Mouse (Mus musculus) right cerebral cortex, postnatal 25 days (tissue): ENCODE data around the gene Zmynd10.

ENCODE experiments used
- DNase-seq: peaks from one replicate; pipeline ENCODE4 v3.0.0; 2022

Gene Zmynd10

DNA sequence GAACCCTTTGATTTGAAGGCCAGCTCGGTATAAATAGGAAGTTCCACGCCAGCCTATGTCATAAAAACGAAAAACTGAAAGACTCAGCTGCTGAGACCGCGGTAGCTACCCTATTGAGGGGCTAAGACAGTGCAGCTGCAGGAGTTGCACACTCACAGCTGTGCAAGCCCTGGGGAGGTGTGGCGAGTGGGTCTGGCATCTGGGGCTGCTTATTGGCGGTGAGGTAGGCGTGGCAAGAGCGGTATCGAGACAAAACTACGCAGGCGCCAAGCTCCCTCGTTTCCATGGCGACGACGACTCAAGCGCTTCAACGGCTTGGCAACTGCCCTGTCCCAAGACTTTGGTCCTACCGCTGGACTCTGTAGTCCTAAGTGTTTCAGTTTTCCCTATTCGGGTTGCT lies at the start of gene Zmynd10:
Zmynd10 (plus strand) TSS at position 273 of the 400 bp plus-strand sequence.
- peak; percentile 85 for DNase-seq

DNA sequence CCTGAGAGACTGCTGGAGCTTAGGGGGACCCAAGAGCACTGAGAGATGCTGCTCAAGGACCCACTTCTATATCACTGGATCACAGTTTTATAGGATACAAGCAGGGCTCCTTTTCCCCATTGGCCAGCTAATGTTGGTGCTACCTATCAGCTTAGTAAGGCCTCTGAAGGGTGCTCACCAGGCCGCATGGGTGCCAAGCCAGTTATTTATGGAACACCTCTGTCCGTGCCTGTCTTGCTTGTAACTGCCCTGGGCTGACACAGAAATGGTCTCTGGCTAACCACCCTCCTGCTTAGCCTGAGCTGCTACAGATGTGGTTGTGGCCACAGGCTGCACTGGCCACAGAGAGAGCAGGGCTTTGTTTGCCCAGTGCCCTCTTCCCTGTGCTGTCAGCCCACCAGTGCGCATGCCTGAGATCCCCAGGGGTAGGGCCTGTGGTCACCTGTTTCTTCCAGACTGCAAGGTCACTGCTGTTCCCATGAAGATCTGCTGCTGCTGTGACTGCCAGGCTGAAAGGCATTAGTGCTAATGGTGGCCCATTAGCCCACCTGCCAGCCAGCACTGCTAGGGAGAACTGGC lies 46.3 kb upstream of the Zmynd10 start:
- no peak for DNase-seq

DNA sequence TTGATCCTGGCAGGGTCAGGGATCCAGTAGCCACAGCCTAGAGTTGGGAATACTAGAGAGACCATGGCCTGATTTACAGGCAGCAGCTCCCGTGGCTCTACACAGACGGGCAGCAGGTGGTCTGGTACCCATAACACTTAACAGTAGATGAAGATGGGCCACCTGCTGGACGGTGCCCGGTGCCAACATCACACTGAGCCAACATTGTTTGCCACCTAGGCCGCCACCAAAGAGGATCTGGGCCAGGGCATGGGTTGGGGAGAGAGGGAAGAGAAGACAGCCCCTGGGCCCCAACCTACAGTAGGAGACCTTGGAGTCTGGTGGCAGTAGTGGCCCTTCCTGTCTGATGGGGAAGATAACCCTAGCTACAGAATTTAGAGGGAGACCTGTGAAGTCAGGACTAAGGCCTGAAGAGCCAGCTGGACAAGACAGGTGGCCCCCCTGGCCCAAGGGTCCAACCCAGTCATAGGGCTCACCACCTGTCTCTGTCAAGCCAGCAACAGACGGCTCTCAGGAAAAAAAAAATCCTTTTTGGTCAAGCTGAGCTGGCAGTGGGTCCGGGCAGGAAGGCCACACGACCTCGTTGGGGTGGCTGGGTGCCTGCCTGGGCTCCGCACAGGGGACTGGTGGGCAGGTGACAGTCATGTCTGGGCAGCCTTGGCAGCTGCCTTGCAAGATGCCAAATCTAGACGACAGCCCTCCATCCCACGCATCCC lies 44.8 kb upstream of the Zmynd10 start:
- no peak for DNase-seq

DNA sequence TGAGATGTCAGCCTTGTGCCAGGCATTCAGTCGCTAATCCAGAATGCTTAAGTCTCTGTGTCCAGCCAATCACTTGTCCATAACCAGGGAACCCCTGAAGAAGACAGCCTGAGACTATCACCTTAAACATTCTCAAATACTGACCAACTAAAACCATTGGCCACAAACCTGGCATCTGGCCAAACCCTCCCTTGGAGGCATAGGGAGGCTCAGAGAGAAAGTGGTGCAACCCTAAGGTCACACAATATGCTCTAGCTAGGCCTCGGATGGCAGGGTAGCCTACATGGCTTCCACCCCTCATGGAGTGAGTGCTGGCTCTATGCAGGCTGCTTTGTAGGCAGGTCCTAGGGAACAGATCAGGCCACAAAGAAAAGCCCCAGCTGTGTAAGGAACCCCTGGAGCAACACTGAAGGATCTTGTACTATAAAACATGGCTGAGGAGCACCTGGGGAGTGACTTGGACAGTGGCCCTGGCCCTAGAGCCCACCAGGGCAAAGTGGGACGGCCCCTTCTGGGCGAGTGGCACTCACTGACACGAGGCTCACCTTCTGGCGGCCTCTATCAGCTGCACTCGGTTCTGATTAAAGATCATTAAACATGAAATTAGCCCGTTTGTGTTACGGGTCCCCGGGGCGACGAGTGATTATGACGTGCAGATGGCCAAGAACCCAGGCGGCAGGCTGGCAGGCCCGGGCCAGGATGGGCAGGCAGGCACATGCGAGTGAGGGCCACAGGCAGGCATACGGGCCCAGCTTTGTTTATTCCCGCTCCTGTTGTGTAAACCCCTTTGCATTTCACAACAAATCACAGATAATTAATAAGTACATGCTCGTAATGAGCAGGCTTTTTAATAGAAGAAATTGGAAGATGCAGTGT lies 42.2 kb upstream of the Zmynd10 start:
- no peak for DNase-seq

DNA sequence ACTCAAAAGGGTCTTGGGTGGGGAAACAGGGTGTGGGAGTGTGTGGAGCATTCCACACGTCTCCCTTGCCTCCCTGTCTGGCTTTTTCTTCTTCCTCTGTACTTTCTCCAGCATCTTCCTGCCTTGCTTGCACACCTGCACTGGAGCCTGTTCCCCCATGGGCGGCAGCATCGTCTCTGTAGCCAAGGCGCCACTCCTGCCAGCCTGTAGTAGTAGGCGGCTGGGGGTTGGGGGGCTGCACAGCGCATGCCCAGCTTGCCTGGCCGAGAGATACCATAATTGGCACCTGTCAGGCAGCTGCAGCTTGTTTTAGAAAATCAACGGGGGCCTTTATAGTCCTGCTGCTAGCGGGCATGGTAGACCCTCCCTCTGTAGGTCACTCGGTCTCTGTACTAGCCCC lies 38.8 kb upstream of the Zmynd10 start:
- DNase-seq: peak; percentile 69

DNA sequence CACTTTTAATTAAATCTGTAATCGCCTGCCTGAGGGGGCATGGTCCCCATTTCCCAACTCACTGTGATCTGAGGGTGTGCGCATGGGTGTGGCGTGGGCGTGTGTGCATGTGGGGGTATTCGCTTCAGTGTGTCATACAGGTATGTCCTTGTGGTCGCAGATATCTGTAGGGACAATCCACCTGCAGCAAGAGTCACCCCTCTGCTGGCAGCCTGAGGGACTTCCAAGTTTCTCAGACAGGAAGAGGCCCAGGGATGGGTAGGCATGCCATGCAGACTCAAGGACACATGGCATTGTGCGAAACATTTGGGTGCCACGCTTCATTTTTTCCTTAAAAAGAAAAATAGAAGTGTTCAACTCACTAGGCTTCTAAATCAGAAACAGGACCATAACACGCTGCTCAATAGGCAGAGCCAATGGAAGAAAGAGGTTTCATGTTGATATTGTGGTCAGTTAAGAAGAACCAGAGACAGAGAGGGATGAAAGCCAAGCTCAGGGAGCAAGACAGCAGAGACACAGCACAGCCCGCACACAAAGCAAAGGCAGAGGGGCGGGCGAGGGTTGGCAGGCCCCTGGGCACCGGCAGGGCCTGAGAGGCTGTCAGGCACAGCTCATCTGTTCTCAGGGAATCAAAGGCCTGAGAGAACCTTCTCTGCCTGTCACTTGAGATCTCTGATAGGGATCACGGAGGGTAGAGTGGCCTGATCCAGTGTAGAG lies 36.6 kb upstream of the Zmynd10 start:
- no peak for DNase-seq

DNA sequence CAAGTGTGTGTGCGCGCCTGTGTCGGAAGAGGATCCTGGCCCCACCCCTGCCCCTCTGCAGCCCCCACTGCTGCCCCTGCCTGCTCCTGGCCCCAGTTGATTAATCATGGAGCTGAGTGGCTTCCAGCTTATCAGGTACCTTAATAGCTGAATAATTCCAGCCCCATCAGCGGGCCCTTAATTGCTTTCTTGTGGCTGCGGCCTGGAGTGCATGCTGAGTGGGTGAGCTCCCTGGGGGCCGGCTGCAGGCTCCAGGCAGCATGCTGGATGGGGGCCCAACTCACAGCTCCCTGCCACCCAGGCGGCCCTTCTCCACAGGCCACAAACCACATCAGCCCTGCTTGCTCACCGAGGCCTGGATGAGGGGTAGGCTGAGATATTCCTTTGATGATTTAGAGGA lies 35.7 kb upstream of the Zmynd10 start:
- DNase-seq: no peak

DNA sequence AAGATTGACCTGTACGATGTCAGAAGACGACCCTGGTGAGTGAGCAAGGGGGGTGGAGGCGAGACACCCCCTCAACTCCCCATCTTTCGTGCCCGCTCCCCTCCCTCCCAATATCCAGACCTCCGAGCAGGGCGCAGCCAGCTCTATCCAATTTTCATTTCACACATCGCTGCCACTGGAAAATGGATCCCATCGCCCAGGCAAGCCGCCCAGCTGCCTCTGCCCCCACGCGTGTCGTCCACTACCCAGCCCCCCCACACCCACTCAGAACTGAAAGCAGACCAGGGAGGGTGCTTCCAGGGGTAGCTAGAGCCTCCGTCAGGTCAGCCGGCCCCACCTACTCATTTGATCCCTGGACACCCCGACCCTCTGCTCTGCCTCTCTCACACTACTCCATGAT lies 34.8 kb upstream of the Zmynd10 start:
- DNase-seq: no peak

DNA sequence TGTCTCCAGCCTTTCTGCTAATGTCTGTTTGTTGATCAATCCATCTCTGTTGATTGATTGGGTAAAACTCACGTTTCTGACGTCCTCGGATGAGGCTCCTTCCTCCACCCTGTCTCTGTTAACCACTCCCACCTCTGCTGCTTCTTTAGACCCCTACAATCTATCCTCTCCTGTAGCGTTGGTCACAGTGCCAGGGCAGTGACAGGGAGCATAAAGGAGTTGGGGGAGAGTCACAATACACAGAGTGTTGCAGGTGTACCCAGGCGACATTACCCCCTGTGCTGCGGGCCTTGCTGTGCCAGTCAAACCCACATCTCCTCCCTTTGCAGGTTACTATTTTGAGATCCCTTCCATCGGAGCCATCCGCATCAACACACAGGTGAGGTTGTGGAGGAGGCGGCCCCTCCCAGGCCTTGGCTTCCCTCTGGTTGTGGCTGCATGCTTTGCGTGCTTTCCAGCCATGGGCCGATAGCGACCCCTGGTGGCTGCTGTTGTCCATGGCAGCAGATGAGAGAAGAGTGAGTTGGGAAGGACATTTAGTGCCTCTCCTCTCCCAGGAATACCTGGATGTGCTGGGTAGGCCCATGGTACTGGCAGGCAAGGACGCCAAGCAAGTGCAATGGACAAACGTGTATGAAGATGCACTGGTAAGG lies 32.7 kb upstream of the Zmynd10 start:
- DNase-seq: peak; percentile 84

DNA sequence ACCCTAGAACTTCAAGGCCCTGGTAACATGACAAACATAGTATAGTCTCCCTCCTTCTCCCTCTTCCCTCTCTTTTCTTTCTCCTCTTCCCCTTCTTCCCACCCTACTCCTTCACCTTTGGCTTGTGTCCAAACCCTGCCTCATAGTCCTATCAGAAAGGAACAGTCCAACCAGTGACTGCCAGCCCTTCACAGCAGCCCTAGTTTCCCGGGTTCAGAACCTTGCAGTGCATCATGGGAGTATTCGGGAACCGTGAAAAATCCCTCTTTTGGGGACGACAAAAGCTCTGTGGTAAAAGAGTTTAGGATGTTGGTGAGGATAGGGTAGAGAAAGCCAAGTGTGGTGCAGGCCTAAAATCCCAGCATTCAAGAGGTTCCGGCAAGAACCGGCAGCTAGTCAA lies 26.8 kb upstream of the Zmynd10 start:
- no peak for DNase-seq

DNA sequence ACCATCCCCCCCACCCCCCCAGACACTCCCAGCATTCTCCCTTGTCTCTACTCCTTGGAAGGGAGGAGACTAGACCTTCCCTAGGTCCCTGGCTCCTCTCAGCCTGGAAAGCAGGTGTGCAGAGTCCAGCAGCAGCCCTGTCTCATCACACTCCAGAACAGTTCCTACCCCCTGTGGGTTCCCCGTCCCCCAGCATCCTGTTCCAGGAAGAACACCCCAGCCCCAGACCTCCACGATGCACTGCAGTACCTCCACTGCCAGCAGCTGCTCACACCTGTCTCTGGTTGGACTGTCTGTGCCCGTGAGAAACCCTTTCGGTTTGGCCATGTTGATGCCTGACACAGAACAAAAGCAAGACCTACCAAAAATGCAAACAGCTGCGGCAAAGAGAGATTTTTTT lies 25.9 kb upstream of the Zmynd10 start:
- DNase-seq: no peak

DNA sequence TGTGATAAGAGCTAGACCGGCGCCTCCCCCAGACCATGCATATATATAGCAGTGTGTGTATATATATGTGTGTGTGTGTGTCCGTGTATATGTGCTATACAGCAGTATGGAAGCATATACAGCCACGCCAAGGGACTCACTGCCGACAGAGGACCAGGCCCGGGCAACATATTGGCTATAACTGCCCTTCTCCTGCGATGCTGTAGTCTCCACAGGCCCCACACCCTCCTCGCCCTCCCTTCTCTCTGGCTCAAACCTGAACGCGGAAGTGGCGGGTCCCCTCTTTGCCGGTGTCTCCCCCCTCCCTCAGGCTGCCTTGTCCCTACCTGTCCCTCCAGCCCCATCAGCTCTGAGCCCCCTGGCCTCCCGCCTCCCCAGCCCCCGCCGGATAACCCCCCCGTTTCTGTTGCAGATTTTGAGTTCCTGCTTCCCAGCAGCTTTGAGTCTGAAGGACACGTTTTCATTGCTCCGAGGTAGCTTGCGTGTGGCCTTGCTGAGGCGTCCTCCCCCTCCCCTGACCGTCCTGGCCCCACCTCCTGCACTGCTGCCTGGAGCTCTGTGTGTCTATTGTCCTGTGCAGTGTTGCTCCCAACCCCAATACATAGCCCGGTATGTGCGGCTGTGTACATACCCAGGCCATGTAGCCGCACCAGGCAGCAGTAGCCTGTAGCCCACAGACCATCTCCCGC lies 25.2 kb upstream of the Zmynd10 start:
- DNase-seq: no peak

DNA sequence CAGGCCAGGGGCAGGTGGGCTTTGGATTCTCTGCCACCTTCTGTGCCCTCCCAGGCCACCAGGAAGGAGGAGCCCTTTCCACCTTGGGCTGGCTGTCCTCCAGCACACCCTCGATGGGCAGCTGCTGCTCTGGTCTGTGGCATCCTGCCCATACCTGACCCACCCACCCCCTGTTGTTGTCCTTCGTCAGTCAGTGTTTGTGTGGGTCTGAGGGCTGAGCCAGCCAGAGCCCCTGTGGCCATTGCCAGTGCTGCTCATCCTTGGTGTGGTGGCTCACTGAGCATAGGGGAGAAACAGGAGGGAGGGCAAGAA lies 24.7 kb upstream of the Zmynd10 start:
- no peak for DNase-seq

DNA sequence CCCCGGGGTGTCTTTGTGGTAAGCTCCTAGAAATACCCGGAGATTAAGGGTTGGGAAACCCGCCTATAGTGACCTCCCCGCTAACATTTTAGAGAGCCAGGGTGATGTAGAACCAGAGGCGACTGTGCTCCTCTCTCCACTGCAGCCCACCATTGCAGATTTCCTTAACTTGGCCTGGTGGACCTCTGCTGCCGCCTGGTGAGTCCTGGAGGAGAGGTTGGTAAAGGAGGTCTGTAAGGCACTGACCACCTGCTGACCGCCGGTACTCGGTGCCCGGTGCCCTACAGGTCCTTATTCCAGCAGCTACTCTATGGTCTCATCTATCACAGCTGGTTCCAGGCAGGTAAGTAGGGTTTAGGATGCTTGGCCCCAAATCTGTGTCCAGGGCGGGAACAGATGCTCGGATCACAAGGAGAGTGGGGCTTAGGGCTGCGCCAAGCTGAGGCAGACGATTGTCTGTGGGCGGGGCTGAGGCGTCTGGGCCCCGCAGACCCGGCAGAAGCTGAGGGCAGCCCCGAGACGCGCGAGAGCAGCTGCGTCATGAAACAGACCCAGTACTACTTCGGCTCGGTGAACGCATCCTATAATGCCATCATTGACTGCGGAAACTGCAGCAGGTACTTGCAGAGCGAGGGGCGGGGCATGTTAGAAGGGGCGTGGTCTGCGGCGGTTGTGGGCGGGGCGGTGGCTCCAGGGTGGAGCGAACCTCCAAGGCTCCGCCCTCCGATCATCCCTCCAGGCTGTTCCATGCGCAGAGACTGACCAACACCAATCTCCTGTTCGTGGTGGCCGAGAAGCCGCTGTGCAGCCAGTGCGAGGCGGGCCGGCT lies 20.7 kb upstream of the Zmynd10 start:
- DNase-seq: peak; percentile 69

DNA sequence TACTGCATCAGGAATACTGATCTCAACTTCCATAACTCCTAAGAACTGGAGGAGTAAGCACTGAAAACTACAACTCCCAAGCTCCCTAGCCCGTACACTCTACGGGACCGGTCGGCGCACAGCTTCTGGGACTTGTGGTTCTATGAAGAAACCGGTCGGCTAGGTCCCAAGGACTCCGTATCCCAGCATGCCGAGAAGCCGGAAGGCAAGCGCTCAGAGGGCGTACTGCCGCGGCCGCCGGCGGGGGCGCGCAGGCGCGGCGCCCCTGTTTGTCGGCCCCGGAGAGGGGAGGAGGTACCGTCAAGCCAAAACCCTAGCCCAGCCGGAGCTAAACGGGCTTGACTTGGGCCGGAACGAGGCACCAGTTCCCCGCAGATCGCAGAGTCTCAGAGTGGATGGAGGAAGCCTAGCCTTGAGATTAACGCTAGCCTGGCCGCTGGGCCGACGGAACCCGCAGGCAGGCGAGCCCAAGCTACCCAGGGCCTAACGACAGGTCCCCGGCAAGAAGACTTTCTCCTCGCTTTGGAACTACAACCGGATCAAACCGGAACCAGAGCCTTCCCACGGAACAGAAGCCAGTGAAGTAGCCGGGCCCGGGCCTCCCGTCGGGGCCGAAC lies 13.2 kb upstream of the Zmynd10 start, which contains the start of gene Tmem115:
Tmem115 (plus strand) TSS at position 155 of the 617 bp plus-strand sequence.
- DNase-seq: peak; percentile 94

DNA sequence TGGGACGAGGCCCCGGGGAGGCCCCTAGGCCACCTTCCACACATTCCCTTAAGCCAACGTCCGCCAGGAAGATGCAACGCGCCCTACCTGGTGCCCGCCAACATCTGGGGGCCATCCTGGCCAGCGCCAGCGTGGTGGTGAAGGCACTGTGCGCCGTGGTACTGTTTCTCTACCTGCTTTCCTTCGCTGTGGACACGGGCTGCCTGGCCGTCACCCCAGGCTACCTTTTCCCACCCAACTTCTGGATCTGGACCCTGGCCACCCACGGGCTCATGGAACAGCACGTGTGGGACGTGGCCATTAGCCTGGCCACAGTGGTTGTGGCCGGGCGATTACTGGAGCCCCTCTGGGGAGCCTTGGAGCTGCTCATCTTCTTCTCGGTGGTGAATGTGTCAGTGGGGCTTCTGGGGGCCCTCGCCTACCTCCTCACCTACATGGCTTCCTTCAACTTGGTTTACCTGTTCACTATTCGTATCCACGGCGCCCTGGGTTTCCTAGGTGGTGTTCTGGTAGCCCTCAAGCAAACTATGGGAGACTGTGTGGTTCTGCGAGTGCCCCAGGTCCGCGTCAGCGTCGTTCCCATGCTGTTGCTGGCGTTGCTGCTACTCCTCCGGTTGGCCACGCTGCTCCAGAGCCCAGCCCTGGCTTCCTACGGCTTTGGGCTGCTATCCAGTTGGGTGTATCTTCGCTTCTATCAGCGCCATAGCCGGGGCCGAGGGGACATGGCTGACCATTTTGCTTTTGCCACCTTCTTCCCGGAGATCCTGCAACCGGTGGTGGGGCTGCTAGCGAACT lies 12.5 kb upstream of the Zmynd10 start:
- DNase-seq: no peak

DNA sequence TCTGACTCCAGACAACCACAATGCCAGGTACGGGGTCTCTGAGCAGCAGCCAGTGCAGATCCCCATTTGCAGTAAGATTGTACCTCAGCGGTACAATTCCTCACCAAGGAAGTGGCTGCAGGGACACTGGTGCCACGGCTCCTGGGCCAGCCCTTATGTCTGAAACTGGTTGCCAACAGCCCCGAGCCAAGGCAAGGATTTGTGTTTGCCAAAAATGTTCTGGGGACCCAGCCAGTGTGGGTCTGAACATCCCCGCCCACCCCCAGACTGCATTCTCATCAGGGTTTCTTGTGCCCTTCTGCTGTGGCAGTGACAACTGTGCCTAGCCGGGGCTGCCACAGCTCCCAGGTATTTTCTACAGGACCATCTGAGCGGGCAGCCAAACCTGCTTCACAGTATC lies 8.9 kb upstream of the Zmynd10 start:
- no peak for DNase-seq

DNA sequence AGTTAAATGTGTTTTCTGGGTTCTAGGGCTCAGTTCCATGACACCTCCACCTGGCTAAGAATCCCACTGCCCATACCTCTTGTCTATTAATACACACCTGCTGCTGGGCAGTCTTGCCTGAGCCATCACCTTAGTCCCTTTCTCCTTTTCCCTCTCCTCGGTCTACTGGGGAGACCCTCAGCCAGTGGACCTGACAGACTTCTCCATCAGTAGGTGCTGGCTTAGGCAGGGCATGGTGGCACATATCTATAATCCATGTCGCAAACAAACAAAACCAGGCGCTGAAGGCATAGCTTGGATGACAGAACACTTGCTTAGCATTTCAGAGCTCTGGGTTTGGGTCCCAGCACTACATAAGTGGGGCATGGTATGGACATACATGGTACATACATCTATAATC lies 8.4 kb upstream of the Zmynd10 start:
- no peak for DNase-seq

DNA sequence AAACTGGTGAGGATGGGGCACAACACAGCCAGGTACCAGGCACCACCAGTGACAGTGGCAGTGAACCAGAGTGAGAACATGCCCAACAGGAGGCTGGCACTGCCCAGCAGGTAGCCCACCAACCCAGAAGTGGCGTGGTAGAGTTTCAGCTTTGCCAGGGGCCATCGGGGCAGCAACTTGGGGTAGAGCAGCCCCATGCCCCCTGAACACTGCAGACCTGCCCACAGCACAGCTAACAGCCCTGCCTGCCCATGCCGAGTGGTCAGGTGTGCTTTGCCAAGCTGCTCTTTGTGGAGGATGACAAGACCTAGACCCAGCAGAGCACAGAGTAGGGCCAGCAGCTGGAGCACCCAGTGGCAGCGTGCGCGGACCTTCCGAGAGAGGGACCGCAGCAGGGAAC lies 7.2 kb upstream of the Zmynd10 start:
- DNase-seq: no peak

DNA sequence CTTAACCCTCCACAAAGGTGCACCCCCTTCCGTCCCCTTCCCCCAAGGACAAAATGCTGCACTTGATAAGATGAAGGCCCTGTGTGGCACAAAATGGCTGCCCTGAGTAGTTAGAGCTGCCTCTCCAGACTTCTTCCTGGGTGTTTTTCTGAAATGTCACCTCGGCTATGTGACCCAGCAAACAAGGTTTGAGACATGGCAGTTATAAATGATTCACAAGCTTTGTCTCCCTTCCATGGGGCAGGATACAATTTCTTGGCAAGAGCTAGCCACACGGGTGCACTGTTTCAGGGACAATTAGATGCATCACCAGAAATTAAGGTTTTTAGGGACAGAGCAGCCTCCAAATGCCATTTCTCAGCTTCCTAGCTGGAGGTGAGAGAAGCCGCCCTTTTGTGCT lies 6.7 kb upstream of the Zmynd10 start:
- no peak for DNase-seq
